Mouse (Mus musculus) erythroblast, adult 5-6 weeks (primary cell): ENCODE data around the gene Opcml. TPM values are rescaled to one million over a fixed set of nuclear protein-coding genes. Genes with fewer than 3 reads are reported as not detected.

Experiments used
- ATAC-seq: replicated peaks from 2 replicates; pipeline ENCODE4 v1.8.0; 2016; ENCODE audit warnings: moderate number of reproducible peaks, mild to moderate bottlenecking, moderate TSS enrichment, inconsistent platforms; ENCODE audit not compliant: poor library complexity, low FRiP score, severe bottlenecking
- total RNA-seq, 2 experiments: library from RNA; stranded (forward) in 1 of 2; stranded (reverse) in 1 of 2; fragments of 150-400 nt in 1 of 2; fragments of 200-764, 138-1000 nt in 1 of 2; gene quantifications; 2 replicates each; pipeline versions ENCODE4 v1.2.3 to v1.2.4; 2015 to 2017; ENCODE audit warnings: low replicate concordance in 2 of 2

Gene Opcml
- total RNA-seq (2015; ENCODE audit: low replicate concordance) = not detected in 2 replicates
- total RNA-seq (2017; ENCODE audit: low replicate concordance) = not detected in 2 replicates

- no peak for ATAC-seq
Measured at GRCm38 (mm10) chr9:27790725-27791638, at the start of gene Opcml. Gene Opcml (plus strand): TSS chr9:27790775.

GRCm38 (mm10) chr9:27758709-27759108 is 31.9 kb upstream of the Opcml start:
- no peak for ATAC-seq

- ATAC-seq = no peak
Measured at GRCm38 (mm10) chr9:27761196-27761595, 29.4 kb upstream of the Opcml start.

GRCm38 (mm10) chr9:27766446-27766845 is 24.1 kb upstream of the Opcml start:
- ATAC-seq = no peak

- no peak for ATAC-seq
Measured at GRCm38 (mm10) chr9:27767196-27767900, 23.2 kb upstream of the Opcml start.

GRCm38 (mm10) chr9:27768788-27769187 is 21.8 kb upstream of the Opcml start:
- no peak for ATAC-seq

- no peak for ATAC-seq
Measured at GRCm38 (mm10) chr9:27781291-27781993, 9.1 kb upstream of the Opcml start.

- no peak for ATAC-seq
Measured at GRCm38 (mm10) chr9:27781994-27782337, 8.6 kb upstream of the Opcml start.

GRCm38 (mm10) chr9:27791639-27791966 is 1.0 kb downstream of the Opcml start:
- no peak for ATAC-seq

- no peak for ATAC-seq
Measured at GRCm38 (mm10) chr9:27792226-27792625, 1.7 kb downstream of the Opcml start.

- no peak for ATAC-seq
Measured at GRCm38 (mm10) chr9:27792994-27793393, 2.4 kb downstream of the Opcml start.

GRCm38 (mm10) chr9:27796535-27796934 is 6.0 kb downstream of the Opcml start:
- no peak for ATAC-seq

- no peak for ATAC-seq
Measured at GRCm38 (mm10) chr9:27800992-27801391, 10.4 kb downstream of the Opcml start.

- no peak for ATAC-seq
Measured at GRCm38 (mm10) chr9:27801807-27802206, 11.2 kb downstream of the Opcml start.

- no peak for ATAC-seq
Measured at GRCm38 (mm10) chr9:27802379-27802778, 11.8 kb downstream of the Opcml start.

GRCm38 (mm10) chr9:27804461-27804860 is 13.9 kb downstream of the Opcml start:
- ATAC-seq = no peak

GRCm38 (mm10) chr9:27809741-27810140 is 19.2 kb downstream of the Opcml start:
- ATAC-seq = no peak

- ATAC-seq = no peak
Measured at GRCm38 (mm10) chr9:27813207-27813790, 22.7 kb downstream of the Opcml start.

- no peak for ATAC-seq
Measured at GRCm38 (mm10) chr9:27814161-27814560, 23.6 kb downstream of the Opcml start.

- no peak for ATAC-seq
Measured at GRCm38 (mm10) chr9:27821197-27821596, 30.6 kb downstream of the Opcml start.
